Mouse (Mus musculus): Measurements from ENCODE around the gene Cbr3.
A peak's percentile ranks its signal among the peaks of the same experiment; 100 is the strongest.
"Not testable (repeated sequence)": the region's sequence is repeated elsewhere in the genome, so short reads cannot be mapped to it uniquely, and the experiment has no call there.

Gene Cbr3

DNA sequence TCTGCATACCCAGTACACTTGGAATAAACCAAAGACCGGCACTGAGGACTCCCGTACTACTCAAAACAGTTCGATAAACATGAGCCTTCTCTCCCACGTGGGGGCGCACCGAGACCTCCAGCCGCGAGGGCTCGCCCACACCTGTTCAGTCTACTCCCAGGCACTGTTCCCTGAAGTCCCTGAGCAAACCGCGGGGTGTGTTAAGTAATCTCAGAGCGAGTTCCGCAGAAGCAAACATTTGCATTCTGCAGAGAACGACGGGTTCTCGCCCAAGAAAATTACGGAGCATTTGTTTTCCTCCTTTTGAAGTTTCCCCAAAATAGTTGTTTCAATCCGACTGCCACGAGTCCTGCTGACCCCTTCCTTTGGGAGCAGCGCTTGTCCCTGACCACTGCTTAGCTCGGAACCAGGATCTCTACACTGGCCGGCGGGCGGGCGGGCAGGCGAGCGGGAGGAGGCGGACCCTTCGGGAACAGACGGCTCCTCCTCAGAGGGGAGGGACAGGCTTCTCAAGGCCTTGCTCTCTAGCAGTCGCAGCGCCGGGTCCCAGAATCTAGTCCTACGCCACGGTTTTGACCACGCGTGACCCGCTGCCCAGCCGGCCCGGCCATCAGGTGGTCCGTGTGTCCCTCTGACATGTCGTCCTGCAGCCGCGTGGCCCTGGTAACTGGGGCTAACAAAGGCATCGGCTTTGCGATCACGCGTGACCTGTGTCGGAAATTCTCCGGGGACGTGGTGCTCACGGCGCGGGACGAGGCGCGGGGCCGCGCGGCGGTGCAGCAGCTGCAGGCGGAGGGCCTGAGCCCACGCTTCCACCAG lies at the start of gene Cbr3:
TSS of gene Cbr3 (plus strand) at position 527 of the 819 bp plus-strand sequence.
- DNase-seq (ENCODE audit: low spot score in 2 of 2): peak; percentile 59 to 62

DNA sequence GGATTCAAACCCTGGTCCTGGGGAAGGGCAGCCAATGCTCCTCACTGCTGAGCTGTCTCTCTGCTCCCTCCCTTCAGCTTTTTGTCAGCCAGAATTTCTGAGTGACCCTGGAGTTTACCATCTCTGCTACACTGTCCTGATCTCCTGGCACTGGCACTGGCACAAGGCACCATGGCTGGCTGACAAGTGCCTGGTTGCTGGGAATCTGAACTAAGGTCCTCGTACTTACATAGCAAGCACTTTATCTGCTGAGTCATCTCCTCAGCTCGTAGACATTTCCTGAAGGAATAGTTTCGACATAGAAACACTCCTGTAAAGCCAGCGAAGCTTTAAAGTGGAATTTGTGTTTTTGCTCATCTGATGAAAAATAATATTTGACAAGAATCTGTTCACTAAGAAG lies 39.0 kb upstream of the Cbr3 start:
- no peak for DNase-seq (ENCODE audit: low spot score in 2 of 2)

DNA sequence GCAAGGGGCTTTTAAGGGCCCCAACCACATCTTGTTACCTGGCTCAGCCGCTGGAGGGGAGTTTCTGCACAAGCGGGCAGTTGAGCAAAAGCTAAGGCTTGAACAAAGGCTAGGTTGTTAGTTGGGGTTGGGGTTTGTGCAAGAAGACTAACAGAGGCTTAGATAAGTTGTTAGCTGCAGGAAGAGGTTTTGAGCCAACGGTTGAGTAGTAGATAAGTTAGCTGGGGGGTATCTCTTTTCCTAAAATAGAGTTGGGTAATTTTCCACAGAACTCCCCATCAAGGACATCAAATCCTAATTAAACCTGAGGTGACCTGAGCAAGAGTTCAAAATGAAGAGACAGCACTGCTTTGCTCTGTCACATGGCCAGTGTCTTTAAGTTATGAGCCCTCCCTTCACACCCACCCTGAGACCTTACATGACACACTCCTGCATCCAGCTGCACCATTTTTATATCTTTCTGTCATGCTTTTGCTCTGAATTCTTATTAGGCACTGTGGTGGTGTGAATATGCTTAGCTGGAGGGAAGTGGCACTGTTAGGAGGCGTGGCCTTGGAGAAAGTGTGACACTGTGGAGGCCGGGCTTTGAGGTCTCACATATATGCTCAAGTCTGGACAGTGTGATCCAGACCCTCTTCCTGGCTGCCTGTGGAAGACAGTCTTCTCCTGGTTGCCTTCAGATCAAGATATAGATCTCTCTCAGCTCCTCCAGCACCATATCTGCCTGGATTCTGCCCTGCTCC lies 34.4 kb upstream of the Cbr3 start:
- DNase-seq (ENCODE audit: low spot score in 2 of 2): no peak

DNA sequence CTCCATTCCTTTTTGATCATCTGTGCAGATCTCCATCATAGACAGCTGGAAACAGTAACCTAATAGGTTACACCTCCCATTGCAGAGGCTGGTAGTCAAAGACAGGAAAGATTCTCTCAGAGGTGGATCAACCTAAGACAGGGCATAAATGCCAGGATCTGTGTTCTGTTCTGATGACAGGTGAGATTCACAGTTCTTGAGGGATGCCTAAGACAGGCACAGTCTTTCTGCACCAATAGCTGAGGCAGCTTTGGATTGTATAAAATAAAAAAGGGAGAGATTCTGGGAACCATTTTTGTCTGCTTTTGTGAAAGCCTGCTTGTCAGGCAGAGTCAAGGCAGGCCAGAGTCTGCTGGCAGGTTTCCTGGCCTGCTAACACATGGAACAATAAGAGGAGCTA lies 15.0 kb upstream of the Cbr3 start:
- no peak for DNase-seq (ENCODE audit: low spot score in 2 of 2)

DNA sequence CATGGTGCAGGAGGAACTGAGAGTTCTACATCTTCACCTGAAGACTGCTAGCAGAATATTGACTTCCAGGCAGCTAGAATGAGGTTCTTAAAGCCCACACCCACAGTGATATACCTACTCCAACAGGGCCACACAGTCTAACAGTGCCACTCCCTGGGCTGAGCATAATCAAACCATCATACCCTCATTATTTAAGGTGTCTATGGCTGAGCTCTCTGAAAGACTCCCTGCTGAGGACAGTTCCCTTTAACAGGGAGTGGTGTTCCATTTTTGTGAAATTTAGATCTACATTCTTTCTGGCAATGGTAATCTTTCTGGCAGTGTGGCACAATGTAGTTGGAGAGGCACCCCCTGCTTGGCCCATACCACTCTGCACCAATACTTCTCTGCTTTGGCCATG lies 13.5 kb upstream of the Cbr3 start:
- no peak for DNase-seq (ENCODE audit: low spot score in 2 of 2)

DNA sequence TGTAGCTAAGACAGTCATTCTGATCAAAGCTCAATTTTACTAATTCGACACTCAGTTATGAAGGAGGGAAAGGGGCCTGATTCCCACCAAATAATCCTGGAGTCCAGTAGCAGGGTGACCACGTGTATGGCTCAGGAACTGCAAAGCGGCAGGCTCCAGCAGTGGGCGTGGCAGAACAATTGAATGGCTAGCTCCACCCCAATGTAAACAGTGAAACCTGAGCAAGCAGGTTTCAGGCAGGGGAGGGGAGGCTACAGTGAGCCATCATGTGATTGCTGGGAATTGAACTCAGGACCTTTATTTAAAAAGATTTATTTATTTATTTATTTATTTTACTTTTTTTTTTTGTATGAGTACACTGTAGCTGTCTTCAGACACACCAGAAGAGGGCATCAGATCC lies 12.5 kb upstream of the Cbr3 start:
- DNase-seq (ENCODE audit: low spot score in 2 of 2): not testable (repeated sequence)

DNA sequence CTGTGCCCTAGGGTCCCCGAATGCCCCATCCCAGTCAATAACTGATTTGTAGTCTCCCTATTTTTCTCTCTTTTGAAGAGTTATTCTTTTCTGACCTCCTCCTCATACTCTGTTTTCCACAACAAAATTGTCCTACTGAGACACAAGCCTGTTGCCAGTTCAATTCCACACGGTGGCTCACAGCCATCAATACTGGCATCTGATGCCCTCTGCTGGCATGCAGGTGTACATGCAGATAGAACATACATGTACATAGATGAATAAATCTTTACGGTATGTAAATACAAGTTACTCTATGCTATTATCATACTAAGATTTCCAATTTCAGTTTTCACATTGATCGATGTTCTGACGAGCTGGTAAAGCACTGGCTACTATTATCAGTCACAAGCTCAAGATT lies 12.0 kb upstream of the Cbr3 start:
- no peak for DNase-seq (ENCODE audit: low spot score in 2 of 2)

DNA sequence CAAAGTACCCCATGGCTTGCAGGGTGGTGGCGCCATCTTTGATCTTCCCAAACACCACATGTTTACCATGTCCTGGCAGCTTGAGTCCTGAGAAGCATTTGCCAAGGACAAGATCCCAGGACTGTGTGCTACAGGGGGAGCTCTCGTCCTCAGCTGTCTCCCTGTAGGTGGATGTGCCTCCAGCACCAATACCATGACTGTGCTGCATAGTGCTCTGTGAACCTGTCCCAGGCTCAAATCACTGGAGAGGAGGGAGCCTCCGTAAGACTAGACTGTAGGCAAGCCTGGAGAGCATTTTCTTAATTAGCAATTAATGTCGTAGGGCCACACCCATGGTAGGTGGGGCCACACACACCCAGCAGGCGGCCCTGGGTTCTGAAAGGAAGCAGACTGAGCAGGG lies 6.6 kb upstream of the Cbr3 start:
- no peak for DNase-seq (ENCODE audit: low spot score in 2 of 2)

DNA sequence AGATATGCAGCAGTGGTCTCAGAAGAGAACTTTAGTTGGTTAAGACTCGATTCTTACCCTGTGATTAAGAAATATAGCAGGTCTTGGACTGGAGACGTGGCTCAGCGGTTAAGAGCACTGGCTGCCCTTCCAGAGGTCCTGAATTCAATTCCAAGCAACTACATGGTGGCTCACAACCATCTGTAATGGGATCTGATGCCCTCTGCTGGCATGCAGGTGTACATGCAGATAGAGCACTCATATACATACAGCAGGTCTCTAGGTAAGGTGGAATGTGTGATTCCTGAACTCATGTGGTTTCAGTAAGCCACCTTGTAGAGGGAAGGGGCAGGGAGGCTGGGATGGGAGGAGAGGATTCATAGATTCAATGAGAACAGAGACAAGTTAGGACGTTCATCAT lies 4.8 kb upstream of the Cbr3 start:
- DNase-seq (ENCODE audit: low spot score in 2 of 2): no peak

DNA sequence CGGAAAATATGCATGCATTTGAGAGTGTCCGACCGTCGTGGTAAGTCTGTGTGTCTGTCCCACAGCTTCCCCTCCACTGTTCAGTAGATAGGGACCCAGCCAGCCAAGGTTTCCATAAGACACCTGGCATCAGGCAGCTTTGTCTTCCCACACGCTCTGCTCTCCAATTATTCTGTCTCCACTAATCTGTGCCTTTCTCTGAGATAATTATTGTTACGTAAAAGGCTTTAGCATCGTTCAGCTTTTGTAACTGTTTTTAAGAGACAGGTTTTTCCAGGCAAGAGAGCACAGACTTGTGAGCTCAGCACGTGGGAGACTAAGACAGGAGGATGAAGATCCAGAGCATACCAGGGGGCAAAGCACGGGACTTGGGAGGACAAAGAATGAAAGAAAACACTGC lies 3.9 kb upstream of the Cbr3 start:
- DNase-seq (ENCODE audit: low spot score in 2 of 2): no peak

DNA sequence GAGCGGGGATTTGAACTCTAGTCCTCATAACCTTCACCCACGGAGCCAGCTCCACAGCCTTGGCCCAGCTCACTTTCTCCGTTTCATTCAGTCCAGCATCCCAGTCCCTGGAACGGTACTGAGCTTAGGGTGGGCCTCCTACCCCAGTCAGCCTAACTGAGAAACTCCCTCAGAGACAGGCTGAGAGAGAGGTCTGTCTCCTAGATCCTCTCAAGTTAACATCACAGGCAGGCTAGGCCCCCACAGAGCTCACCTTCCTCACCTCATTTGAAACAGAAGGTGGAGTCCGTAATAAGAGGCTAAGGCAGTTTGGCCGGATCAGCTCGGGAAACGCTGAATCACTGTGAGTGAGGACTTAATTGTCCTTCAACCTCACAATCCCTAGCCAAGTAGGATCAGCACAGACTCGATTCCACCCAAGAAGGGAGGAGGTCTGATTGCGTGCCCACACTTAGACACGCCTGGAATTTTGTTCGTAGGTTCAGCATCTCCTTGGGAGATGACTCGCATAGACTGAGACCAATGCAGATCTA lies 793 bp upstream of the Cbr3 start:
- DNase-seq (ENCODE audit: low spot score in 2 of 2): no peak

DNA sequence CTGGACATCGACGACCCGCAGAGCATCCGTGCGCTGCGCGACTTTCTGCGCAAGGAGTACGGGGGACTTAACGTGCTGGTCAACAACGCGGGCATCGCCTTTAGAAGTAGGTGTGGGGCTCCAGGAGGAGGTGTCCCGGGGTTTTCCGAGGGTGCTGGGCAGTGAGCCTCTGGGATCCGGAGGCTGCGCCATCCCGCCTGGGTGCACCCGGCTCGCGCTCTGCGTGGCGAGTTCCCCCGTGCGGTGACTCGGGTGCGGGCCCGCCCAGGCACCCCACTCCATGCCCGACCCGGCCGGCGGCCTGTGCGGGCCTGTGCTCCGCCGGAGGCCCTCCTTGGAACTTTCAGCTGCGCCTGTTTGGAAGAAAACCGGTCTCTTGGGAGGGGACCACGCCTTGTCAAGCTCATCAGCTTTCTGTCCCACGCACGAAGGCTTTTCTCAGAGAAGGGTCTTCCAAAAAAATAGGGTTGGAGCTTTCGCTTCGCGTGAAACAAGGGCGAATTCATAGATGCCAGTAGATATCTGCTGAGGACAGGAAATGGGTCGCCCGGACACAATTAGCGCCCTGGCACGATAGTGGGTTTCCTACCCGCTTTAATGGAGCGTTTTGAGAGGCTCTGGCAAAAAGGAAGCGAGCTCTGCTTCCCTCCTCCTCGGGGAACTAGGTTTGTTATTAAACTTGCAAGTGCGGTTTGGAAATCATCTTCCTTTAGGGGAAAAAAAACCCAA lies 657 bp downstream of the Cbr3 start:
- DNase-seq (ENCODE audit: low spot score in 2 of 2): peak in 1 of 2 experiments; percentile 24

DNA sequence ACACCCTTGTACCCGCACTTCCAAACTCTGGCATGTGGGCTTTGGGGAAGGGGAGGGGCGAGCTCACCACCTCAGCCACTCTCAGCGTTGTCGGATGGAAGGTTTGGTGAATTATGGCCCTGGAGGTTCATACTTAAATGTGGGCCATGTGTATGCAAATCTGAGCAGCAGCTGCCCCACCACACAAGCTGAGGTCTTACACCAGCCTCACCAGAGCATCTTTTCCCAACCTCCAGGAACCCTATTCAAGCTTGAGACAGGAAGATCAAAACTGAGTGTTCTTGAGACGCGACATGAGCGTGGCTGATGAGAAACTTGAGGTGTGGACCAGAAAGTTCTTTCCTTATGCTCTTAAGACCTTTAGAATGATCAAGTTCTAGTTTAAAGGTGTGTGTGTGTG lies 1.4 kb downstream of the Cbr3 start:
- no peak for DNase-seq (ENCODE audit: low spot score in 2 of 2)

DNA sequence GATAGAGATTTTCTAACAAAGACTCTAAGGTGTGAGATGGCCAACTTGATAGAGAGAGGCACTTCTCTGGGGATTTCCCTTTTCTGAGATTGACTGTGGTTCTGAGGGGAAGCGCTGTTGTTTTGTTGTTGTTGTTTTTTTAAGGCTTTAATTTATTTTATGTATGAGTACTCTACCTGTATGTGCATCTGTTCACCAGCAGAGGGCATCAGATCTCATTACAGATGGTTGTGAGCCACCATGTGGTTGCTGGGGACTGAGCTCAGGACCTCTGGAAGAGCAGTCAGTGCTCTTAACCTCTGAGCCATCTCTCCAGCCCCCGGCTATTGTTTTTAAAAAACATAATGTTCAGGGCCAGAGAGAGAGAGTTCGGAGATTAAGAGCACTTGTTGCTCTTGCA lies 2.8 kb downstream of the Cbr3 start:
- DNase-seq (ENCODE audit: low spot score in 2 of 2): not testable (repeated sequence)

DNA sequence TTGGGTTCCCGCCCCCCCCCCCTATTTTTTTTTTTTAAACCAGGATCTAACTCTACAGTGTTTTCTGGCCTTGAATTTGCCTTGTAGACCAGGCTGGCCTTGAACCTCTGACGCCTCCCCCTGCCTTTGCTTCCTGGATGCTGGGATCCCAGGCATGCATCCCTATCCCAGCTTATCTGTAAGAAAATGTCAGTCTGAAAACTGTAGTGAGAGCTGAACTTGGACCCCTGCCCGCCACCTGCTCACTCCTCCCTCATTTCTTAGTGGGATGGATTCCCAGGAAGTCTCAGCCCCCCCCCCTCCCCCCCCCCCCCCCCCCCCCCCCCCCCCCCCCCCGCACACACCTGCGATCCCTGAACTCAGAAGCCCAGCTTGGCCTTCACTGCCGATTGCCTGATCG lies 3.4 kb downstream of the Cbr3 start:
- no peak for DNase-seq (ENCODE audit: low spot score in 2 of 2)

DNA sequence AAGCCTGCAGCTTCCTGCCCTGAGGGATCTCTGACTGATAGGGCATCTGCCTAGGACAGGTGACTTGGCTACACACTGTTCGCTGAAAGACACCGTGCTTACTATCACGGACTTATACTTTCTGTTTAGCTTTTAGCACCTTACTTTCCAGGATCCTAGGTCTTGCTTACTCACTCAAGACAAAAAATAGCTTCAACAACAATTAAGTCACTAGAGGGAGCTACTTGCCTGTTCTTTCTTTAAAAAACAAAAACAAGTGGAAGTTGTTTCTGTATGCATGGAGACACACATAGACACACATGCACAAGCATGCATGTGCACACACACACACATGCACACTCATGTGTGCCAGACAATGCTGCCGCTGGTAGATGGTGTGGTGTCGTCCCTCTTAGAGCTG lies 3.9 kb downstream of the Cbr3 start:
- no peak for DNase-seq (ENCODE audit: low spot score in 2 of 2)

DNA sequence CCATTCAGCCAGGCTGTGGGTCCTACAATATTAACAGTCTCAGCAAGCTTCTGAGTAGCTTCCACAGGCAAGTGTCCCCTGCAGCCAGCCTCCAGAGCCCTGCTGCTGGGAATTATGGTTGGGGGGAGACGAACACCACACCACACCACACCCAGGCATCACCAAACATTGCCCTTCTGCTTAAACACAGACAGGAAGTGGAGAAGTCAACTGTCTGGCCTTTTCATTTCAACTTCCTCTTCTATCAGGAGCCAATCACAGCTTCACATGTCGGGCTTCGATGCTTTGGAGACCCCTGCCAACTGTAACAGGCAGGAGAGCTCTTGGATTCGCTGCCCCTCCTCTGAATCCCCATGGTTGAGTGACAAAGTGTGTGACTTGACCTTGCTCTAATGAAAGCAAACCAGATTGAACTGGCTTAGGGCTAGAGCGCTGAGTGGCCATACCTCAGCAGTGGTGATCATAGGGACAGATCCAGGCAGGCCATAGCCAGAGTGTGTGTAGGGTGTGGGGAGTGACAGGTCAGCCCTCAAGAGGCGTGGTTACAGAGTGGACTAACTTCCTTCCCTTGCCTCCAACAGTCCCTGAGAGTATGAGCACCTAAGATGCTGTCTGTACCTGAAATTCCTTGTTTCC lies 8.3 kb downstream of the Cbr3 start:
- DNase-seq (ENCODE audit: low spot score in 2 of 2): no peak

DNA sequence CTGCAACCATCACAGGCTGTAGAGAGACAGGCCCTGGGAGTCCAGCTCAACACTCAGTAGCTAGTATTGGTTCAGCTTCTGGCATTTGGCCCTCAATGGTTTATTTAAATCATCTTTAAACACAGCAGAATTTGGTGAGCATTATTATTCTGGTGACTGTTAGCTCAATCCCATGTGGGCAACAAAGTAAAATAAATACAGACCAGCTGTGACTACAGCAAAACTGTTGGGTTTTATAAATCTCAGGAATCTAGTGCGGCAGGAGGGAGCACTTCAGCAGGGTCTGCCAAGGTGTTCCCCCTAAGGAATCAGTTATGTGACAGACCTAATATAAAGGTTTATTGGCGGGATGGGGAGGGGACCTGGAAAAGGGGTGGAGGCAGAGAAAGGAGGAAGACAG lies 9.7 kb downstream of the Cbr3 start:
- DNase-seq (ENCODE audit: low spot score in 2 of 2): no peak

DNA sequence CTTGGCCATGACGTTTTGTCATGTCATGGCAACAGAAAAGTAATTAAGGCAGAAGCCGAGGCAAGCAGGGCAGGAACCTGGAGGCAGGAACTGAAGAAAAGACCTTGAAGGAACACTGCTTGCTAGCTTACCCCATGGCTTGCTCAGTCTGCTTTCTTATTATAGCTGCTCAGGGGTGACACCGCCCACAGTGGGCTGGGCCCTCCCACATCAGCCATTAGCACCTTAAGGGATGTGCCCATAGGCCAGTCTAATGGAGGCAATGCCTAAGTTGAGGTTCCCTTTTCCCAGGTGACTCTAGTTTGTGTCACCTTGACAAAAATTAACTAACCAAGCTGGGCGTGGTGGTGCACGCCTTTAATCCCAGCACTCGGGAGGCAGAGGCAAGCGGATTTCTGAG lies 24.1 kb downstream of the Cbr3 start:
- DNase-seq (ENCODE audit: low spot score in 2 of 2): no peak

DNA sequence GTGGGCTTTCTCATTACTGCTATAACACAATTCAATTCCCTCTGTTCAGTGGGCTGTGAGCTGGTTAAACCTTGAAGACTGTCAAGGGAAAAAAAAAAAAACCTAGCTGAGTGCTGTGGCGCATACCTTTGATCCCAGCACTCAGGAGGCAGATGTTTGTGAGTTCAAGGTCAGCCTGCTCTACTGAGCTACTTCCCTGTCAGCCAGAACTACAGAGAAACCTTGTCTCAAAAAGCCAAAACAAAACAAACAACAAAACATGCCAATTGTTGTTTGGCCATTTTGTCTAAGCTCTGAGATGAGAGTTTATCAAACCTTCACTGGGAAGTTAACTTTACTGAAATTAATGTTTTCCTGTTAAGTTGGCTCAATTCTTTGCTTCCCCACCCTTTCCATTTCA lies 26.2 kb downstream of the Cbr3 start:
- no peak for DNase-seq (ENCODE audit: low spot score in 2 of 2)

DNA sequence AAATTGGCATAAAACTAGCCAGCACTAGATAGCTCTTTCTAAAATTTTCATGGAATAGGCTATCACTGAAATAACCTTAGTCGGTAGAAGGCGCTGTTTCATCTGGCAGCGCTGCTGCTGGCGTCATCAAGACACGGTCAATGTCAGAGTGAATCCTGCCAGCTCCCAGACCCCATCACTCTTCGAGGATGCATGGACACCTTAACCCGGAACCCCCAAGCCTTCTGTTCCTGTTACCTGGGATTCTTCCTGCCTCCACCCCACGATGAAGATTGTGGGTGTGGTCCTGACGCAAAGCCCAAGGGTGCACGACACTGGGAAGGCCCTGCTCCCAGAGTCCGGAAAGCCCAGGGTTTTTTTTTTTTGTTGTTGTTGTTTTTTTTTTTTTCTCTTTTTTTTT lies 27.9 kb downstream of the Cbr3 start:
- peak; percentile 58 to 66 for DNase-seq (ENCODE audit: low spot score in 2 of 2)
